Mouse (Mus musculus) C2C12 (cell line): Measurements from ENCODE around the gene Thsd7a.

ENCODE experiments used
- CTCF ChIP-seq: IDR thresholded peaks from one replicate; pipeline ENCODE4 v1.5.1; 2011; ENCODE audit not compliant: control insufficient read depth, insufficient read depth, insufficient read length
- MAX ChIP-seq: IDR thresholded peaks from one replicate; pipeline ENCODE4 v1.6.1; 2011; ENCODE audit warnings: mild to moderate bottlenecking, control low read depth
- MYOD1 ChIP-seq: IDR thresholded peaks from one replicate; pipeline ENCODE4 v1.6.1; 2011; ENCODE audit warnings: low read depth; ENCODE audit not compliant: control insufficient read depth, insufficient read length

GRCm38 (mm10) chr6:12544096-12544495 lies 205.1 kb downstream of the Thsd7a start:
- TF ChIP-seq CTCF (no peak), MYOD1 (no peak), MAX (no peak)
